Mouse (Mus musculus) telencephalon, adult 2 months (tissue): ENCODE results near the gene Lrrc26.

Experiments
- DNase-seq: peaks from one replicate; pipeline ENCODE4 v3.0.0-alpha.2; 2011; ENCODE audit warnings: low read depth, low spot score

The Lrrc26 gene

GRCm38 (mm10) chr2:25265897-25266656 is 23.6 kb upstream of the Lrrc26 start:
- no peak for DNase-seq

- DNase-seq, result peak; percentile 62
Measured at GRCm38 (mm10) chr2:25266720-25267119, 23.0 kb upstream of the Lrrc26 start.

- DNase-seq, result peak; percentile 62
Measured at GRCm38 (mm10) chr2:25267241-25267640, 22.5 kb upstream of the Lrrc26 start.

GRCm38 (mm10) chr2:25267746-25268309 is 21.9 kb upstream of the Lrrc26 start:
- no peak for DNase-seq

- peak; percentile 91 for DNase-seq
Measured at GRCm38 (mm10) chr2:25271827-25272511, 17.7 kb upstream of the Lrrc26 start, which contains the start of the genes Ssna1 and Anapc2. TSS of gene Ssna1 (minus strand) at chr2:25272438. TSS of gene Anapc2 (plus strand) at chr2:25272478.

GRCm38 (mm10) chr2:25272515-25272914 is 17.2 kb upstream of the Lrrc26 start:
- DNase-seq, result no peak

- DNase-seq, result no peak
Measured at GRCm38 (mm10) chr2:25273010-25273409, 16.7 kb upstream of the Lrrc26 start.

- DNase-seq, result no peak
Measured at GRCm38 (mm10) chr2:25278928-25279882, 10.5 kb upstream of the Lrrc26 start.

- DNase-seq, result no peak
Measured at GRCm38 (mm10) chr2:25285551-25285950, 4.2 kb upstream of the Lrrc26 start.

- no peak for DNase-seq
Measured at GRCm38 (mm10) chr2:25286314-25286713, 3.4 kb upstream of the Lrrc26 start.

GRCm38 (mm10) chr2:25286837-25287636 is 2.7 kb upstream of the Lrrc26 start:
- no peak for DNase-seq

GRCm38 (mm10) chr2:25287927-25288649 is 1.6 kb upstream of the Lrrc26 start, which contains the start of gene Tmem210:
TSS of gene Tmem210 (plus strand) at chr2:25288145.
- no peak for DNase-seq

- no peak for DNase-seq
Measured at GRCm38 (mm10) chr2:25288734-25289345, 875 bp upstream of the Lrrc26 start.

GRCm38 (mm10) chr2:25290101-25290815 is 543 bp downstream of the Lrrc26 start:
- DNase-seq, result no peak

- DNase-seq, result no peak
Measured at GRCm38 (mm10) chr2:25290816-25291130, 1.1 kb downstream of the Lrrc26 start.

- no peak for DNase-seq
Measured at GRCm38 (mm10) chr2:25291184-25292053, 1.7 kb downstream of the Lrrc26 start.

- DNase-seq, result no peak
Measured at GRCm38 (mm10) chr2:25292054-25292544, 2.4 kb downstream of the Lrrc26 start.

- DNase-seq, result no peak
Measured at GRCm38 (mm10) chr2:25292856-25293255, 3.1 kb downstream of the Lrrc26 start.
